Mouse (Mus musculus): ENCODE data around the gene Sec24c. TPM values are rescaled to one million over a fixed set of nuclear protein-coding genes. Genes with fewer than 3 reads are reported as not detected.

Gene Sec24c
- polyA plus RNA-seq, 1 experiment from 2014 or later = 100 TPM

DNA sequence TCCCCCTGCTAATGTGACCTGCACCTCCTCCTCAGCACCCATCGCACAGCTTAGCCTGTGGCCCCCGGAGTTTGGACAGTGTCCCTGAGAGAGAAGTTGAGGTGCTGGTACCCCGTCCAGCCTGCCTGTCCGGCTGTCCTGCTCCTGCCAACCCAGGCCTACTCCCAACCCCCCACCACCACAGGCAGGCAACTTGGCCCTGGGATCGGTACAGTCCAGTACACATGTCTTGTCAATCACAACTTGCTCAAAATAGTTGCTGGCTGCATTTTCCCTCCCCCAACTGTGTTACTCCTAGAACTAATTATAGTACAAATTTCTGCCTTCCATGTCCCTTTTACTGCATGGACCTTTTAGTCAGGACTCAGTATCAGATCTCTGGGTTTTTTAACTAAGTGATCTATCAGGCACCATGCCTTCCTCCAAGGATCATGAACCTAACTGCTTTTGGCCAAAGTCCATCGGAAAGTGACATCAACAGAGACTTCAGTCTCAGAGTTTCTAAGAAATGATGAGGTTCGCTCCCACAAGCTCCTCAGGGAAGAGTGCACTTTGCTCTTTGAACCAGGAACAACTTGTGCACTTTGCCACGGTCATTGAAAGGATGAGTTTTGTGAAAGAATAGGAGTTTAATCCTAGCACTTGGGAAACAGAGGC lies 5.8 kb upstream of the Sec24c start, which contains the start of gene Synpo2l:
Synpo2l (minus strand) TSS at position 201 of the 657 bp plus-strand sequence.
- no peak for TF ChIP-seq CTCF (IDR thresholded peaks at IDR 0.05; ENCODE audit: low read depth)
- DNase-seq (no peak), ATAC-seq (ENCODE audit: insufficient read depth) (no peak)
- H3K27ac ChIP-seq (ENCODE audit: low read depth) = no peak within 1 kb of the TSS
- WGBS = 77% methylated on average over 8 of the region's 8 CpGs
- no peaks in the 10 kb centered on the region for H3K27me3 ChIP-seq (ENCODE audit: insufficient read depth, low read length)
- H3K36me3 ChIP-seq (ENCODE audit: insufficient read depth) = no peaks in the 10 kb centered on the region
- H3K4me2 ChIP-seq = no peak within 1 kb of the TSS
- 0 out of 2 replicates have a peak, but pooled peaks cover 5% of the 10 kb centered on the region for H3K4me1 ChIP-seq (ENCODE audit: insufficient read depth)
- no peak within 1 kb of the TSS for H3K9ac ChIP-seq
- H3K4me3 ChIP-seq (ENCODE audit: low read depth, low read length) = no peak within 1 kb of the TSS
- no peaks in the 10 kb centered on the region for H3K9me3 ChIP-seq (ENCODE audit: low read depth, low read length)

- Histone ChIP-seq H3K36me3 (ENCODE audit: insufficient read depth) (peaks cover 26% of the 10 kb centered on the region), H3K27ac (ENCODE audit: low read depth) (no peak overlapping the region), H3K4me2 (peak overlapping the region; percentile 68), H3K27me3 (ENCODE audit: insufficient read depth, low read length) (no peaks in the 10 kb centered on the region), H3K4me1 (ENCODE audit: insufficient read depth) (peaks cover 8% of the 10 kb centered on the region; the same call in 1 of the 2 replicates), H3K9me3 (ENCODE audit: low read depth, low read length) (no peaks in the 10 kb centered on the region), H3K9ac (no peak overlapping the region), H3K4me3 (ENCODE audit: low read depth, low read length) (no peak overlapping the region)
- peak; percentile 69 for DNase-seq
- no peak for ATAC-seq (ENCODE audit: insufficient read depth)
- peak; percentile 56 for TF ChIP-seq CTCF (IDR thresholded peaks at IDR 0.05; ENCODE audit: low read depth)
- WGBS = 93% methylated on average over 2 of the region's 2 CpGs
These were observed 1.1 kb upstream of the Sec24c start for GRCm38 (mm10) chr14:20672990-20673389.

DNA sequence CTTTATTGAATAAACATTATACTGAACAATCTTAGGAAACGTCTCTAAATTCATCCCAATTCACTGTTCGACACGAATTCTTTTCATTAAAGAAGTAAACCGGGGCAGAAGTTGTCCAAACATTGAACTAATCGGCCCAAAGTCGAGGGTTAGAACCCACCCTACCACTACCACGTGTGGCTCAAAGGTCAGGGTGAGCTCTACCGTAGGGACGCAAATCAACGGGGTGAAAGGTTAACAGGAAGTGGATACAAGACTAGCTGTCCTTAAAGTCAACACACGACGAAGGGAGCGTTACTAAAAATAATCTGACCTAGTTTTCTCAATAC lies 409 bp upstream of the Sec24c start:
- peaks cover 33% of the 10 kb centered on the region for H3K36me3 ChIP-seq (ENCODE audit: insufficient read depth)
- H3K9ac ChIP-seq = peak overlapping the region; percentile 48
- H3K27me3 ChIP-seq (ENCODE audit: insufficient read depth, low read length) = no peaks in the 10 kb centered on the region
- WGBS = 8% methylated on average over 13 of the region's 13 CpGs
- no peaks in the 10 kb centered on the region for H3K9me3 ChIP-seq (ENCODE audit: low read depth, low read length)
- peak overlapping the region; percentile 63 for H3K4me3 ChIP-seq (ENCODE audit: low read depth, low read length)
- H3K4me2 ChIP-seq = peak overlapping the region; percentile 68
- ATAC-seq (ENCODE audit: insufficient read depth) = peak; percentile 57
- TF ChIP-seq CTCF (IDR thresholded peaks at IDR 0.05; ENCODE audit: low read depth) = no peak
- peaks cover 8% of the 10 kb centered on the region; the same call in 1 of the 2 replicates for H3K4me1 ChIP-seq (ENCODE audit: insufficient read depth)
- H3K27ac ChIP-seq (ENCODE audit: low read depth) = peak overlapping the region; percentile 88
- no peak for DNase-seq

GRCm38 (mm10) chr14:20677906-20678305 lies 3.8 kb downstream of the Sec24c start:
- Histone ChIP-seq H3K9me3 (ENCODE audit: low read depth, low read length) (no peaks in the 10 kb centered on the region), H3K4me1 (ENCODE audit: insufficient read depth) (peaks cover 8% of the 10 kb centered on the region; the same call in 1 of the 2 replicates), H3K27me3 (ENCODE audit: insufficient read depth, low read length) (no peaks in the 10 kb centered on the region), H3K4me3 (ENCODE audit: low read depth, low read length) (no peak overlapping the region), H3K27ac (ENCODE audit: low read depth) (no peak overlapping the region), H3K36me3 (ENCODE audit: insufficient read depth) (peaks cover 75% of the 10 kb centered on the region), H3K4me2 (no peak overlapping the region), H3K9ac (no peak overlapping the region)
- TF ChIP-seq CTCF (IDR thresholded peaks at IDR 0.05; ENCODE audit: low read depth) = no peak
- ATAC-seq (ENCODE audit: insufficient read depth) (no peak), DNase-seq (no peak)
- WGBS = 85% methylated on average over 4 of the region's 4 CpGs

DNA sequence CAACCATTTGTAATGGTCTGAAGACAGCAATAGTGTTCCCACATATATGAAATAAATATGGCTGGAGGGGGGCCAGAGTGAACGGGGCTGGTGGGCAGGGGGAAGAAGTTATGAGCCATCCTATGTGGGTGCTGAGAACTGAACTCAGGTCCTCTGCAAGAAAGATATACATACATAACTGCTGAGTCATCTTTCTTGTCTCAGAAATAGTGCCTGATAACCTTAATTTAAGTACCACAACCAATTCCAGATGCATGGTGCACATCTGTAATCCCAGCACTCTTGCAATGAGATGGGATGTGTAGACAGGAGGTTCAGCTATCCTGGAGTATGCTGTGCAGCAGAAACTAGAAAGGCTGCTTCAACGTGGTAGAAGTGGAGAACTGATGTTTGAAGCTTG lies 7.6 kb downstream of the Sec24c start:
- peaks cover 100% of the 10 kb centered on the region for H3K36me3 ChIP-seq (ENCODE audit: insufficient read depth)
- H3K4me1 ChIP-seq (ENCODE audit: insufficient read depth) = no peaks in the 10 kb centered on the region
- H3K9me3 ChIP-seq (ENCODE audit: low read depth, low read length) = no peaks in the 10 kb centered on the region
- DNase-seq (no peak), ATAC-seq (ENCODE audit: insufficient read depth) (no peak)
- 90% methylated on average over 2 of the region's 2 CpGs for WGBS
- H3K27ac ChIP-seq (ENCODE audit: low read depth) = no peak overlapping the region
- H3K9ac ChIP-seq = no peak overlapping the region
- H3K4me2 ChIP-seq = no peak overlapping the region
- TF ChIP-seq CTCF (IDR thresholded peaks at IDR 0.05; ENCODE audit: low read depth) = no peak
- H3K27me3 ChIP-seq (ENCODE audit: insufficient read depth, low read length) = no peaks in the 10 kb centered on the region
- no peak overlapping the region for H3K4me3 ChIP-seq (ENCODE audit: low read depth, low read length)

GRCm38 (mm10) chr14:20682498-20682897 lies 8.4 kb downstream of the Sec24c start:
- Histone ChIP-seq H3K4me2 (no peak overlapping the region), H3K9ac (no peak overlapping the region), H3K9me3 (ENCODE audit: low read depth, low read length) (no peaks in the 10 kb centered on the region), H3K36me3 (ENCODE audit: insufficient read depth) (peaks cover 100% of the 10 kb centered on the region), H3K27ac (ENCODE audit: low read depth) (no peak overlapping the region), H3K4me1 (ENCODE audit: insufficient read depth) (no peaks in the 10 kb centered on the region), H3K4me3 (ENCODE audit: low read depth, low read length) (no peak overlapping the region), H3K27me3 (ENCODE audit: insufficient read depth, low read length) (no peaks in the 10 kb centered on the region)
- no peak for DNase-seq
- TF ChIP-seq CTCF (IDR thresholded peaks at IDR 0.05; ENCODE audit: low read depth) = no peak
- peak; percentile 52; the same call in 1 of the 2 replicates for ATAC-seq (ENCODE audit: insufficient read depth)
- WGBS = 75% methylated on average over 3 of the region's 3 CpGs

DNA sequence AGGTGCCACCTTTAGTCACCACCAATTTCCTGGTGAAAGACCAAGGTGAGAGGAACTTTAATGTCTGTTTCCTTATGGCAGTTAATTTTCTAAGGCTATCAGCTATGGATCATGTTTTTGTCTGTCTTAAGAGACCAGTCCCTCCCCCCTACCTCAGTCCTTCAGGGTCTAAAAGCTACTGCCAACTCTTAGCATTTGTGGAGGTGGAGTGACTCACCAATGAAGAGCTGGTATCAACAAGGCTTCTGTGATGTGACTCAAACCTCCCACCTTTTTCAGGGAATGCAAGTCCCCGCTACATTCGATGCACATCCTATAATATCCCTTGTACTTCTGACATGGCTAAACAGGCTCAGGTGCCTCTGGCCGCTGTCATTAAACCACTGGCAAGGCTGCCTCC lies 12.5 kb downstream of the Sec24c start:
- Histone ChIP-seq H3K4me3 (ENCODE audit: low read depth, low read length) (no peak overlapping the region), H3K27ac (ENCODE audit: low read depth) (no peak overlapping the region), H3K9ac (no peak overlapping the region), H3K9me3 (ENCODE audit: low read depth, low read length) (no peaks in the 10 kb centered on the region), H3K27me3 (ENCODE audit: insufficient read depth, low read length) (no peaks in the 10 kb centered on the region), H3K4me2 (no peak overlapping the region), H3K4me1 (ENCODE audit: insufficient read depth) (no peaks in the 10 kb centered on the region), H3K36me3 (ENCODE audit: insufficient read depth) (peaks cover 99% of the 10 kb centered on the region)
- WGBS = 96% methylated on average over 3 of the region's 3 CpGs
- no peak for TF ChIP-seq CTCF (IDR thresholded peaks at IDR 0.05; ENCODE audit: low read depth)
- DNase-seq = no peak
- no peak for ATAC-seq (ENCODE audit: insufficient read depth)
